Mouse (Mus musculus) C2C12 (cell line): ENCODE measurements around the gene Arhgef17. TPM values are rescaled to one million over a fixed set of nuclear protein-coding genes. Genes with fewer than 3 reads are reported as not detected.
A peak's percentile ranks its signal among the peaks of the same experiment; 100 is the strongest.

Source experiments
- H3K27me3 ChIP-seq: one replicate; pipeline ENCODE4 v1.6.1; 2011; ENCODE audit not compliant: control insufficient read depth, insufficient read depth, insufficient read length
- H3K36me3 ChIP-seq: one replicate; pipeline ENCODE4 v1.6.1; 2011; ENCODE audit not compliant: control insufficient read depth, insufficient read depth
- H3K4me3 ChIP-seq: one replicate; pipeline ENCODE4 v1.5.1; 2011; ENCODE audit warnings: mild to moderate bottlenecking, control low read depth; ENCODE audit not compliant: poor library complexity, insufficient read depth, severe bottlenecking
- H3K79me2 ChIP-seq: one replicate; pipeline ENCODE4 v1.6.1; 2011; ENCODE audit not compliant: control insufficient read depth, insufficient read depth
- H3K79me3 ChIP-seq: one replicate; pipeline ENCODE4 v1.6.1; 2011; ENCODE audit warnings: low read depth, control low read depth
- H3ac ChIP-seq: one replicate; pipeline ENCODE3; 2011; ENCODE audit warnings: low read depth; ENCODE audit not compliant: control insufficient read depth, insufficient read length
- CEBPB ChIP-seq: IDR thresholded peaks from one replicate; pipeline ENCODE4 v1.6.1; 2011; ENCODE audit warnings: low read depth, mild to moderate bottlenecking, control low read depth, moderate library complexity
- CTCF ChIP-seq: IDR thresholded peaks from one replicate; pipeline ENCODE4 v1.5.1; 2011; ENCODE audit not compliant: control insufficient read depth, insufficient read depth, insufficient read length
- FOSL1 ChIP-seq: IDR thresholded peaks from one replicate; pipeline ENCODE4 v1.8.0; 2011; ENCODE audit warnings: mild to moderate bottlenecking, low read length; ENCODE audit not compliant: poor library complexity, insufficient read depth, severe bottlenecking
- MAX ChIP-seq: IDR thresholded peaks from one replicate; pipeline ENCODE4 v1.6.1; 2011; ENCODE audit warnings: mild to moderate bottlenecking, control low read depth
- MYOD1 ChIP-seq: IDR thresholded peaks from one replicate; pipeline ENCODE4 v1.6.1; 2011; ENCODE audit warnings: low read depth; ENCODE audit not compliant: control insufficient read depth, insufficient read length
- MYOG ChIP-seq: IDR thresholded peaks from one replicate; pipeline ENCODE4 v1.6.1; 2011; ENCODE audit not compliant: control insufficient read depth, insufficient read length; ENCODE audit errors: extremely low read depth
- USF1 ChIP-seq: IDR thresholded peaks from one replicate; pipeline ENCODE4 v1.6.1; 2011; ENCODE audit warnings: low read depth, mild to moderate bottlenecking, control low read depth, moderate library complexity
- polyA plus RNA-seq: library from polyadenylated mRNA; unstranded; fragments of >200 nt; fragmentation: generic; extraction: Trizol; gene quantifications from one replicate; pipeline ENCODE4 v1.2.1, GENCODE M21; 2012; ENCODE audit warnings: missing spikeins

Arhgef17 gene
- polyA plus RNA-seq, 1 experiment = 35.4 TPM

GRCm38 (mm10) chr7:100839632-100840402 is 92.1 kb downstream of the Arhgef17 start:
- Histone ChIP-seq H3K79me3 (no peaks in the 10 kb centered on the region), H3K27me3 (no peaks in the 10 kb centered on the region), H3ac (no peak overlapping the region), H3K79me2 (no peaks in the 10 kb centered on the region), H3K4me3 (no peak overlapping the region), H3K36me3 (peaks cover 7% of the 10 kb centered on the region)
- TF ChIP-seq CEBPB (no peak), MYOD1 (peak; percentile 47), MAX (no peak), FOSL1 (peak; percentile 75)

- H3K27me3 ChIP-seq = no peaks in the 10 kb centered on the region
- H3K79me3 ChIP-seq = no peaks in the 10 kb centered on the region
- no peaks in the 10 kb centered on the region for H3K79me2 ChIP-seq
- peaks cover 7% of the 10 kb centered on the region for H3K36me3 ChIP-seq
- no peak overlapping the region for H3ac ChIP-seq
- no peak overlapping the region for H3K4me3 ChIP-seq
- no peak for TF ChIP-seq MYOG
- no peak for TF ChIP-seq MYOD1
- TF ChIP-seq CEBPB = no peak
Observed at GRCm38 (mm10) chr7:100837701-100838100, 94.2 kb downstream of the Arhgef17 start.

- TF ChIP-seq MYOD1 = no peak
- no peak overlapping the region for H3K4me3 ChIP-seq
- no peaks in the 10 kb centered on the region for H3K79me2 ChIP-seq
- peaks cover 7% of the 10 kb centered on the region for H3K36me3 ChIP-seq
- H3ac ChIP-seq = no peak overlapping the region
- H3K79me3 ChIP-seq = no peaks in the 10 kb centered on the region
- H3K27me3 ChIP-seq = no peaks in the 10 kb centered on the region
Observed at GRCm38 (mm10) chr7:100836657-100837056, 95.2 kb downstream of the Arhgef17 start.

- Histone ChIP-seq H3K36me3 (peaks cover 7% of the 10 kb centered on the region), H3K27me3 (no peaks in the 10 kb centered on the region), H3ac (no peak overlapping the region), H3K79me3 (no peaks in the 10 kb centered on the region), H3K4me3 (no peak overlapping the region), H3K79me2 (no peaks in the 10 kb centered on the region)
- TF ChIP-seq FOSL1 = no peak
- no peak for TF ChIP-seq MAX
- TF ChIP-seq MYOG = no peak
- TF ChIP-seq USF1 = no peak
- no peak for TF ChIP-seq MYOD1
- TF ChIP-seq CTCF = no peak
- TF ChIP-seq CEBPB = no peak
Observed at GRCm38 (mm10) chr7:100835711-100836110, 96.2 kb downstream of the Arhgef17 start.

GRCm38 (mm10) chr7:100835168-100835567 is 96.7 kb downstream of the Arhgef17 start:
- no peaks in the 10 kb centered on the region for H3K79me3 ChIP-seq
- H3K4me3 ChIP-seq = no peak overlapping the region
- H3K79me2 ChIP-seq = no peaks in the 10 kb centered on the region
- peaks cover 7% of the 10 kb centered on the region for H3K36me3 ChIP-seq
- H3ac ChIP-seq = no peak overlapping the region
- H3K27me3 ChIP-seq = no peaks in the 10 kb centered on the region
- TF ChIP-seq MYOG = no peak

GRCm38 (mm10) chr7:100833859-100834258 is 98.0 kb downstream of the Arhgef17 start:
- peaks cover 7% of the 10 kb centered on the region for H3K36me3 ChIP-seq

More at GRCm38 (mm10) chr7:100833859-100834258, 98.0 kb downstream of the Arhgef17 start:
- TF ChIP-seq MAX (no peak), USF1 (no peak), CTCF (no peak), MYOD1 (no peak), MYOG (no peak), FOSL1 (no peak), CEBPB (no peak)
- H3K27me3 ChIP-seq = no peaks in the 10 kb centered on the region
- no peaks in the 10 kb centered on the region for H3K79me3 ChIP-seq
- H3K79me2 ChIP-seq = no peaks in the 10 kb centered on the region
- no peak overlapping the region for H3ac ChIP-seq
- no peak overlapping the region for H3K4me3 ChIP-seq
